Mouse (Mus musculus): ENCODE data around the gene Wfikkn2. TPM values are rescaled to one million over a fixed set of nuclear protein-coding genes. Genes with fewer than 3 reads are reported as not detected.
A peak's percentile ranks its signal among the peaks of the same experiment; 100 is the strongest.

Wfikkn2 gene
- polyA plus RNA-seq, 1 experiment = 0.04 TPM

GRCm38 (mm10) chr11:94283536-94284099, 37.8 kb upstream of the Wfikkn2 start:
- H3K79me2 ChIP-seq (ENCODE audit: control insufficient read depth, insufficient read depth) = no peaks in the 10 kb centered on the region
- H3K79me3 ChIP-seq (ENCODE audit: low read depth) = no peaks in the 10 kb centered on the region
- H3K27me3 ChIP-seq (ENCODE audit: control insufficient read depth, insufficient read depth, insufficient read length) = no peaks in the 10 kb centered on the region
- H3K36me3 ChIP-seq (ENCODE audit: control insufficient read depth, insufficient read depth) = peaks cover 55% of the 10 kb centered on the region
- no peak overlapping the region for H3ac ChIP-seq (ENCODE audit: control insufficient read depth, insufficient read length, low read depth)
- H3K4me3 ChIP-seq (ENCODE audit: insufficient read depth, poor library complexity, severe bottlenecking) = no peak overlapping the region
- TF ChIP-seq FOSL1 (IDR thresholded peaks at IDR 0.05; ENCODE audit: insufficient read depth, low read length, poor library complexity, severe bottlenecking) (no peak), MYOD1 (IDR thresholded peaks at IDR 0.05; ENCODE audit: control insufficient read depth, insufficient read length, low read depth) (no peak), MAX (IDR thresholded peaks at IDR 0.05) (no peak), CTCF (IDR thresholded peaks at IDR 0.05; ENCODE audit: control insufficient read depth, insufficient read depth, insufficient read length) (no peak), MYOG (IDR thresholded peaks at IDR 0.05; ENCODE audit: control insufficient read depth, extremely low read depth, insufficient read length) (no peak), USF1 (IDR thresholded peaks at IDR 0.05; ENCODE audit: low read depth) (no peak), CEBPB (IDR thresholded peaks at IDR 0.05; ENCODE audit: low read depth) (no peak)

- H3K79me3 ChIP-seq (ENCODE audit: low read depth) = no peaks in the 10 kb centered on the region
Measured at GRCm38 (mm10) chr11:94282291-94282690, 36.5 kb upstream of the Wfikkn2 start.

GRCm38 (mm10) chr11:94281199-94282181, 35.7 kb upstream of the Wfikkn2 start, which contains the start of gene Gm21885:
Gene Gm21885 (plus strand): TSS chr11:94281873.
- no peak within 1 kb of the TSS for H3K4me3 ChIP-seq (ENCODE audit: insufficient read depth, poor library complexity, severe bottlenecking)
- H3K79me2 ChIP-seq (ENCODE audit: control insufficient read depth, insufficient read depth) = no peaks in the 10 kb centered on the region
- H3K79me3 ChIP-seq (ENCODE audit: low read depth) = no peaks in the 10 kb centered on the region
- H3K27me3 ChIP-seq (ENCODE audit: control insufficient read depth, insufficient read depth, insufficient read length) = no peaks in the 10 kb centered on the region
- H3K36me3 ChIP-seq (ENCODE audit: control insufficient read depth, insufficient read depth) = peaks cover 36% of the 10 kb centered on the region
- TF ChIP-seq MAX (IDR thresholded peaks at IDR 0.05) (no peak), FOSL1 (IDR thresholded peaks at IDR 0.05; ENCODE audit: insufficient read depth, low read length, poor library complexity, severe bottlenecking) (no peak), MYOG (IDR thresholded peaks at IDR 0.05; ENCODE audit: control insufficient read depth, extremely low read depth, insufficient read length) (no peak), MYOD1 (IDR thresholded peaks at IDR 0.05; ENCODE audit: control insufficient read depth, insufficient read length, low read depth) (no peak), CTCF (IDR thresholded peaks at IDR 0.05; ENCODE audit: control insufficient read depth, insufficient read depth, insufficient read length) (no peak), CEBPB (IDR thresholded peaks at IDR 0.05; ENCODE audit: low read depth) (no peak), USF1 (IDR thresholded peaks at IDR 0.05; ENCODE audit: low read depth) (no peak)
- H3ac ChIP-seq (ENCODE audit: control insufficient read depth, insufficient read length, low read depth) = no peak within 1 kb of the TSS

More at GRCm38 (mm10) chr11:94282291-94282690, 36.5 kb upstream of the Wfikkn2 start:
- peaks cover 42% of the 10 kb centered on the region for H3K36me3 ChIP-seq (ENCODE audit: control insufficient read depth, insufficient read depth)
- no peaks in the 10 kb centered on the region for H3K79me2 ChIP-seq (ENCODE audit: control insufficient read depth, insufficient read depth)
- no peak for TF ChIP-seq MAX (IDR thresholded peaks at IDR 0.05)
- no peak for TF ChIP-seq MYOG (IDR thresholded peaks at IDR 0.05; ENCODE audit: control insufficient read depth, extremely low read depth, insufficient read length)
- TF ChIP-seq MYOD1 (IDR thresholded peaks at IDR 0.05; ENCODE audit: control insufficient read depth, insufficient read length, low read depth) = no peak
- no peak for TF ChIP-seq CEBPB (IDR thresholded peaks at IDR 0.05; ENCODE audit: low read depth)
- TF ChIP-seq FOSL1 (IDR thresholded peaks at IDR 0.05; ENCODE audit: insufficient read depth, low read length, poor library complexity, severe bottlenecking) = no peak
- no peak for TF ChIP-seq CTCF (IDR thresholded peaks at IDR 0.05; ENCODE audit: control insufficient read depth, insufficient read depth, insufficient read length)
- no peak for TF ChIP-seq USF1 (IDR thresholded peaks at IDR 0.05; ENCODE audit: low read depth)
- no peaks in the 10 kb centered on the region for H3K27me3 ChIP-seq (ENCODE audit: control insufficient read depth, insufficient read depth, insufficient read length)
- no peak overlapping the region for H3ac ChIP-seq (ENCODE audit: control insufficient read depth, insufficient read length, low read depth)
- no peak overlapping the region for H3K4me3 ChIP-seq (ENCODE audit: insufficient read depth, poor library complexity, severe bottlenecking)

GRCm38 (mm10) chr11:94276869-94277337, 31.1 kb upstream of the Wfikkn2 start:
- H3K79me2 ChIP-seq (ENCODE audit: control insufficient read depth, insufficient read depth) = no peaks in the 10 kb centered on the region
- H3K4me3 ChIP-seq (ENCODE audit: insufficient read depth, poor library complexity, severe bottlenecking) = no peak overlapping the region
- H3K27me3 ChIP-seq (ENCODE audit: control insufficient read depth, insufficient read depth, insufficient read length) = no peaks in the 10 kb centered on the region
- TF ChIP-seq FOSL1 (IDR thresholded peaks at IDR 0.05; ENCODE audit: insufficient read depth, low read length, poor library complexity, severe bottlenecking) (no peak), CTCF (IDR thresholded peaks at IDR 0.05; ENCODE audit: control insufficient read depth, insufficient read depth, insufficient read length) (peak; percentile 90), CEBPB (IDR thresholded peaks at IDR 0.05; ENCODE audit: low read depth) (no peak), MYOG (IDR thresholded peaks at IDR 0.05; ENCODE audit: control insufficient read depth, extremely low read depth, insufficient read length) (no peak), MAX (IDR thresholded peaks at IDR 0.05) (peak; percentile 88), MYOD1 (IDR thresholded peaks at IDR 0.05; ENCODE audit: control insufficient read depth, insufficient read length, low read depth) (no peak), USF1 (IDR thresholded peaks at IDR 0.05; ENCODE audit: low read depth) (no peak)
- peaks cover 8% of the 10 kb centered on the region for H3K36me3 ChIP-seq (ENCODE audit: control insufficient read depth, insufficient read depth)
- no peak overlapping the region for H3ac ChIP-seq (ENCODE audit: control insufficient read depth, insufficient read length, low read depth)
- H3K79me3 ChIP-seq (ENCODE audit: low read depth) = no peaks in the 10 kb centered on the region

- TF ChIP-seq MYOD1 (IDR thresholded peaks at IDR 0.05; ENCODE audit: control insufficient read depth, insufficient read length, low read depth) (no peak), FOSL1 (IDR thresholded peaks at IDR 0.05; ENCODE audit: insufficient read depth, low read length, poor library complexity, severe bottlenecking) (no peak), CEBPB (IDR thresholded peaks at IDR 0.05; ENCODE audit: low read depth) (no peak)
- H3K36me3 ChIP-seq (ENCODE audit: control insufficient read depth, insufficient read depth) = no peaks in the 10 kb centered on the region
- no peak overlapping the region for H3ac ChIP-seq (ENCODE audit: control insufficient read depth, insufficient read length, low read depth)
- no peak overlapping the region for H3K4me3 ChIP-seq (ENCODE audit: insufficient read depth, poor library complexity, severe bottlenecking)
- no peaks in the 10 kb centered on the region for H3K79me2 ChIP-seq (ENCODE audit: control insufficient read depth, insufficient read depth)
- H3K27me3 ChIP-seq (ENCODE audit: control insufficient read depth, insufficient read depth, insufficient read length) = no peaks in the 10 kb centered on the region
- H3K79me3 ChIP-seq (ENCODE audit: low read depth) = no peaks in the 10 kb centered on the region
Measured at GRCm38 (mm10) chr11:94275686-94276085, 29.9 kb upstream of the Wfikkn2 start.
